Mouse (Mus musculus): Measurements from ENCODE around the gene Rbbp4.

Gene Rbbp4

GRCm38 (mm10) chr4:129353176-129353575 is 18.0 kb upstream of the Rbbp4 start:
- in situ Hi-C loops (cut with MboI, MseI): loop anchor here (5.0 kb wide), 1 partner anchor 104 kb away; no protein-coding TSS in a partner anchor

GRCm38 (mm10) chr4:129351111-129351510 is 15.9 kb upstream of the Rbbp4 start:
- in situ Hi-C loops (cut with MboI, MseI): loop anchor here (5.0 kb wide), 1 partner anchor 106 kb away; no protein-coding TSS in a partner anchor

GRCm38 (mm10) chr4:129350644-129351043 is 15.5 kb upstream of the Rbbp4 start:
- in situ Hi-C loops (cut with MboI, MseI): loop anchor here (5.0 kb wide), 1 partner anchor 107 kb away; no protein-coding TSS in a partner anchor

GRCm38 (mm10) chr4:129346481-129347154 is 11.4 kb upstream of the Rbbp4 start:
- in situ Hi-C loops (cut with MboI, MseI): no loop called here

GRCm38 (mm10) chr4:129342705-129343104 is 7.5 kb upstream of the Rbbp4 start:
- in situ Hi-C loops (cut with MboI, MseI): no loop called here

GRCm38 (mm10) chr4:129341888-129342287 is 6.7 kb upstream of the Rbbp4 start:
- in situ Hi-C loops (cut with MboI, MseI): no loop called here

- in situ Hi-C loops (cut with MboI, MseI): no loop called here
Observed at GRCm38 (mm10) chr4:129339743-129340142, 4.6 kb upstream of the Rbbp4 start.

- in situ Hi-C loops (cut with MboI, MseI): no loop called here
Observed at GRCm38 (mm10) chr4:129336291-129336690, 1.1 kb upstream of the Rbbp4 start.

GRCm38 (mm10) chr4:129334677-129335215 is 424 bp downstream of the Rbbp4 start:
- in situ Hi-C loops (cut with MboI, MseI): no loop called here

- in situ Hi-C loops (cut with MboI, MseI): no loop called here
Observed at GRCm38 (mm10) chr4:129332846-129333245, 2.3 kb downstream of the Rbbp4 start.

- in situ Hi-C loops (cut with MboI, MseI): no loop called here
Observed at GRCm38 (mm10) chr4:129326191-129326590, 9.0 kb downstream of the Rbbp4 start.

- in situ Hi-C loops (cut with MboI, MseI): no loop called here
Observed at GRCm38 (mm10) chr4:129324756-129325155, 10.4 kb downstream of the Rbbp4 start.

GRCm38 (mm10) chr4:129323491-129323890 is 11.7 kb downstream of the Rbbp4 start:
- in situ Hi-C loops (cut with MboI, MseI): no loop called here

- in situ Hi-C loops (cut with MboI, MseI): no loop called here
Observed at GRCm38 (mm10) chr4:129322042-129322441, 13.1 kb downstream of the Rbbp4 start.

- in situ Hi-C loops (cut with MboI, MseI): no loop called here
Observed at GRCm38 (mm10) chr4:129320876-129321275, 14.3 kb downstream of the Rbbp4 start.

GRCm38 (mm10) chr4:129313886-129314285 is 21.3 kb downstream of the Rbbp4 start:
- in situ Hi-C loops (cut with MboI, MseI): no loop called here

GRCm38 (mm10) chr4:129307936-129308335 is 27.2 kb downstream of the Rbbp4 start:
- in situ Hi-C loops (cut with MboI, MseI): no loop called here

- in situ Hi-C loops (cut with MboI, MseI): no loop called here
Observed at GRCm38 (mm10) chr4:129304306-129304705, 30.9 kb downstream of the Rbbp4 start.

GRCm38 (mm10) chr4:129303816-129304215 is 31.4 kb downstream of the Rbbp4 start:
- in situ Hi-C loops (cut with MboI, MseI): no loop called here

GRCm38 (mm10) chr4:129303401-129303800 is 31.8 kb downstream of the Rbbp4 start:
- in situ Hi-C loops (cut with MboI, MseI): no loop called here

GRCm38 (mm10) chr4:129299121-129299520 is 36.0 kb downstream of the Rbbp4 start:
- in situ Hi-C loops (cut with MboI, MseI): no loop called here

- in situ Hi-C loops (cut with MboI, MseI): no loop called here
Observed at GRCm38 (mm10) chr4:129297724-129298123, 37.4 kb downstream of the Rbbp4 start.

- in situ Hi-C loops (cut with MboI, MseI): no loop called here
Observed at GRCm38 (mm10) chr4:129296066-129296465, 39.1 kb downstream of the Rbbp4 start.
